Mouse (Mus musculus): ENCODE data around the gene Ascl3.

- TF ChIP-seq CTCF (IDR thresholded peaks at IDR 0.05; ENCODE audit: insufficient read depth, low read length): no peak
- TF ChIP-seq POLR2A (IDR thresholded peaks at IDR 0.05; ENCODE audit: borderline replicate concordance, extremely low read depth, low read depth, low read length): no peak
Observed at GRCm38 (mm10) chr7:109756291-109756690, 24.8 kb upstream of the Ascl3 start.

Measured in lung, adult 2 months (tissue).